ENCODE assay signal across 9 mouse cellular contexts in the genomic region with DNA sequence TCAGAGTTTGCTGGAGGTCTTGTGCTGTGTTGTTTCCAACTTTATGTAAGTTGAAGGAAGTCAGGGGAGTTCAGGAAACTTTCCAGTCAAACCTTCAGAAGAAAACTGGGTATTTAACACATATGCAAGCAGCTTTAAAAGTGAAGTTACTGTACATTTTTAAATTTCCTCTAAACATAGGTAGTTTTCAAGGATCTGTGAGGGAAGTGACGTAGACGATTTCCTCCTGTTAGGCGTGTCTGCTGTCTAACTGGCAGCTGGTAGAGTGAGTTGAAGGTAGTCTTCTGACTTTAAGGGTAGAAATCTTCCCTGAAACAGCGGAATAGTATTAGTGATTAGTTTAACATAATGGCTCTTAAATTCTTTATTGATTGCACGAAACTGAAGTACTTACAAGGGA. TPM values are rescaled to one million over a fixed set of nuclear protein-coding genes. Genes with fewer than 3 reads are reported as not detected.
DNase-seq lines count a peak whose midpoint lies in the region; ATAC-seq and TF ChIP-seq lines count a peak whose summit lies in the region.
"Had no signal": no experiment of that assay in that cellular context is flagged by ENCODE, and none has a peak within 500 bp of the region (broad histone marks: within the 10 kb centered on the region; RNA-seq: fewer than 3 reads in every experiment).

No protein-coding gene starts in this region.

- no peak for ATAC-seq in megakaryocyte, adult 5-6 weeks (ENCODE audit: poor library complexity, severe bottlenecking)
- ATAC-seq in limb, embryonic 13.5 days (ENCODE audit: low FRiP score, low read depth), result no peak
- ATAC-seq in stomach, embryonic 16.5 days (ENCODE audit: insufficient read depth, low FRiP score), result no peak
- ATAC-seq in erythroid progenitor cell, adult 5-6 weeks (replicated peaks; ENCODE audit: low FRiP score, poor library complexity, severe bottlenecking), result no peak

- intact Hi-C loops in heart, postnatal 25 days (cut with DNase I), result no loop called here
- intact Hi-C loops in left cerebral cortex, adult 2 months (cut with DNase I), result no loop called here

- no peak overlapping the region for H3K9ac ChIP-seq in limb, embryonic 13.5 days
- no peak overlapping the region for H3K9ac ChIP-seq in stomach, embryonic 16.5 days (ENCODE audit: low read length)

- H3K4me3 ChIP-seq in heart, embryonic 10.5 days, result peak overlapping the region; percentile 18; the same call in 1 of the 2 replicates
- H3K4me3 ChIP-seq in megakaryocyte, embryonic 14.5 days (replicated peaks), result peak overlapping the region; percentile 53
- peak overlapping the region; percentile 26 for H3K4me3 ChIP-seq in limb, embryonic 13.5 days
- no peak overlapping the region for H3K4me3 ChIP-seq in stomach, embryonic 16.5 days (replicated peaks; ENCODE audit: low read length)
- no peak overlapping the region; the same call in 1 of the 2 replicates for H3K4me3 ChIP-seq in left cerebral cortex, adult 2 months

- no peaks in the 10 kb centered on the region for H3K9me3 ChIP-seq in heart, embryonic 10.5 days
- no peaks in the 10 kb centered on the region for H3K9me3 ChIP-seq in megakaryocyte, embryonic 14.5 days
- no peaks in the 10 kb centered on the region for H3K9me3 ChIP-seq in limb, embryonic 13.5 days
- H3K9me3 ChIP-seq in stomach, embryonic 16.5 days (replicated peaks; ENCODE audit: control insufficient read depth, low read length), result no peaks in the 10 kb centered on the region

- peaks cover 14% of the 10 kb centered on the region for H3K36me3 ChIP-seq in heart, embryonic 10.5 days
- H3K36me3 ChIP-seq in megakaryocyte, embryonic 14.5 days (replicated peaks; ENCODE audit: low read length), result peaks cover 26% of the 10 kb centered on the region
- H3K36me3 ChIP-seq in limb, embryonic 13.5 days, result peaks cover 8% of the 10 kb centered on the region; the same call in 1 of the 2 replicates
- H3K36me3 ChIP-seq in stomach, embryonic 16.5 days (ENCODE audit: control insufficient read depth, insufficient read depth, low read length), result no peaks in the 10 kb centered on the region

- H3K27ac ChIP-seq in heart, embryonic 10.5 days, result no peak overlapping the region
- H3K27ac ChIP-seq in limb, embryonic 13.5 days, result no peak overlapping the region
- no peak overlapping the region for H3K27ac ChIP-seq in stomach, embryonic 16.5 days (ENCODE audit: low read length)
- H3K27ac ChIP-seq in left cerebral cortex, adult 2 months, result no peak overlapping the region

- peak overlapping the region; percentile 57 for H3K4me2 ChIP-seq in limb, embryonic 13.5 days (replicated peaks)
- peak overlapping the region; percentile 23; the same call in 1 of the 2 replicates for H3K4me2 ChIP-seq in stomach, embryonic 16.5 days (ENCODE audit: low read depth, low read length)

- TF ChIP-seq CTCF in left cerebral cortex, adult 2 months (IDR thresholded peaks at IDR 0.05), result no peak

- H3K27me3 ChIP-seq in heart, embryonic 10.5 days (ENCODE audit: insufficient read depth, poor library complexity, severe bottlenecking), result no peaks in the 10 kb centered on the region
- no peaks in the 10 kb centered on the region for H3K27me3 ChIP-seq in megakaryocyte, embryonic 14.5 days (replicated peaks)
- H3K27me3 ChIP-seq in limb, embryonic 13.5 days, result no peaks in the 10 kb centered on the region
- no peaks in the 10 kb centered on the region for H3K27me3 ChIP-seq in stomach, embryonic 16.5 days (ENCODE audit: control insufficient read depth, insufficient read depth, low read length)

- peaks cover 27% of the 10 kb centered on the region for H3K4me1 ChIP-seq in heart, embryonic 10.5 days
- peaks cover 58% of the 10 kb centered on the region for H3K4me1 ChIP-seq in megakaryocyte, embryonic 14.5 days
- peaks cover 48% of the 10 kb centered on the region for H3K4me1 ChIP-seq in limb, embryonic 13.5 days
- H3K4me1 ChIP-seq in stomach, embryonic 16.5 days (ENCODE audit: control insufficient read depth, insufficient read depth, low read length), result peaks cover 15% of the 10 kb centered on the region

- WGBS in heart, embryonic 10.5 days, result 77% methylated on average over 5 of the region's 5 CpGs
- WGBS in limb, embryonic 13.5 days, result 63% methylated on average over 5 of the region's 5 CpGs
- WGBS in stomach, embryonic 16.5 days, result 70% methylated on average over 5 of the region's 5 CpGs

- no peak for DNase-seq in heart, embryonic 10.5 days (ENCODE audit: low spot score)
- DNase-seq in heart, postnatal 25 days (ENCODE audit: low spot score), result no peak
- no peak for DNase-seq in left cerebral cortex, adult 2 months (ENCODE audit: extremely low spot score in 1 of 2, low spot score in 2 of 2)
- DNase-seq: lung, postnatal 10 days had no signal

RNA-seq across cellular contexts. Expression of a gene that starts 5.2 kb away (rescaled TPM):
- polyA plus RNA-seq in heart, embryonic 10.5 days (2016; fragmentation: Nextera tagmentation; extraction: Ambion mirVana), result 19.0 and 22.0 TPM in 2 replicates
- total RNA-seq in heart, postnatal 25 days (2021), result 10 to 100 TPM; 14.2 to 17.6 TPM
- 1.2 TPM in 1 of 2 replicates, not detected in the other for polyA plus RNA-seq in megakaryocyte, embryonic 14.5 days (2012; ENCODE audit: insufficient read depth, low replicate concordance)
- total RNA-seq in megakaryocyte, adult 5-6 weeks (2015), result 20.4 and 21.8 TPM in 2 replicates
- total RNA-seq in megakaryocyte, adult 5-6 weeks (2017), result 31.6 and 32.5 TPM in 2 replicates
- 27.2 and 30.2 TPM in 2 replicates for polyA plus RNA-seq in limb, embryonic 13.5 days (2015; fragmentation: Nextera tagmentation; extraction: Ambion mirVana)
- polyA plus RNA-seq in stomach, embryonic 16.5 days (2015; fragmentation: Nextera tagmentation; extraction: Ambion mirVana), result 20.8 and 21.3 TPM in 2 replicates
- 10 to 100 TPM; 65.8 to 68.1 TPM for total RNA-seq in left cerebral cortex, adult 2 months (2021)
- total RNA-seq in erythroid progenitor cell, adult 5-6 weeks (2015; ENCODE audit: low replicate concordance), result 2.9 and 8.4 TPM in 2 replicates
- 4.9 and 13.2 TPM in 2 replicates for total RNA-seq in erythroid progenitor cell, adult 5-6 weeks (2017; ENCODE audit: low replicate concordance)

RNA-seq across cellular contexts. Expression of a gene that starts 49.7 kb away (rescaled TPM):
- 1.4 and 4.2 TPM in 2 replicates for polyA plus RNA-seq in heart, embryonic 10.5 days (2016; fragmentation: Nextera tagmentation; extraction: Ambion mirVana)
- 1 to 10 TPM in 1 of 2 experiments, under 1 TPM in 1; 0.70 to 1.4 TPM for total RNA-seq in heart, postnatal 25 days (2021)
- polyA plus RNA-seq in megakaryocyte, embryonic 14.5 days (2012; ENCODE audit: insufficient read depth, low replicate concordance), result not detected in 2 replicates
- total RNA-seq in megakaryocyte, adult 5-6 weeks (2015), result not detected in 2 replicates
- total RNA-seq in megakaryocyte, adult 5-6 weeks (2017), result not detected in 2 replicates
- 9.4 and 10.7 TPM in 2 replicates for polyA plus RNA-seq in limb, embryonic 13.5 days (2015; fragmentation: Nextera tagmentation; extraction: Ambion mirVana)
- polyA plus RNA-seq in stomach, embryonic 16.5 days (2015; fragmentation: Nextera tagmentation; extraction: Ambion mirVana), result 3.3 and 4.2 TPM in 2 replicates
- 10 to 100 TPM; 73.8 to 75.7 TPM for total RNA-seq in left cerebral cortex, adult 2 months (2021)
- total RNA-seq in erythroid progenitor cell, adult 5-6 weeks (2015; ENCODE audit: low replicate concordance), result not detected in 2 replicates
- not detected in 2 replicates for total RNA-seq in erythroid progenitor cell, adult 5-6 weeks (2017; ENCODE audit: low replicate concordance)

Comparison
In these comparisons a context has a peak if more than half of its experiments do, and no peak if none do; other contexts are left out.
1. H3K4me3 ChIP-seq: peak in heart, embryonic 10.5 days (single experiment), megakaryocyte, embryonic 14.5 days (single experiment) and limb, embryonic 13.5 days (single experiment); none in stomach, embryonic 16.5 days (single experiment) and left cerebral cortex, adult 2 months (single experiment).
2. RNA of a gene that starts 49.7 kb away (total RNA-seq): 73.8 to 75.7 TPM in left cerebral cortex, adult 2 months; 0.70 to 1.4 TPM in heart, postnatal 25 days, not detected in megakaryocyte, adult 5-6 weeks and not detected in erythroid progenitor cell, adult 5-6 weeks; every median in the first group is over 10 times any median in the second.